Mouse (Mus musculus) lung, postnatal 25 days (tissue): ENCODE data around the gene Ubiad1.

Source experiments
- DNase-seq: peaks from one replicate; pipeline ENCODE4 v3.0.0; 2022; ENCODE audit warnings: low spot score

The Ubiad1 gene

DNA sequence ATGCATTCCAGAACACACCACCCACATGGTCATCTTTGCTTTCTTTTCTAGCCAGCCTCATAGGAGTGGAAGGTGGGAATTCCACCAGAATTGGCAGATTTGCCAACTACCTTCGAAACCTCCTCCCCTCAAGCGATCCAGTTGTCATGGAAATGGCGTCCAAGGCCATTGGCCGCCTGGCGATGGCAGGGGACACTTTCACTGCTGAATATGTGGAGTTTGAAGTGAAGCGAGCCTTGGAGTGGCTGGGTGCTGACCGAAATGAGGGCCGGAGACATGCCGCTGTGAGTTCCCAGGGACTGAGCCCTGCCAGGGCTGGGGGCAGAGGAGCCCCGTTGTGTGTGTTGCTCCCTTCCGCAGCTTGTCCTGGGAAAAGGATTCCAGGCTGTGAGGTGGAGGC lies 9.1 kb upstream of the Ubiad1 start:
- DNase-seq = no peak

DNA sequence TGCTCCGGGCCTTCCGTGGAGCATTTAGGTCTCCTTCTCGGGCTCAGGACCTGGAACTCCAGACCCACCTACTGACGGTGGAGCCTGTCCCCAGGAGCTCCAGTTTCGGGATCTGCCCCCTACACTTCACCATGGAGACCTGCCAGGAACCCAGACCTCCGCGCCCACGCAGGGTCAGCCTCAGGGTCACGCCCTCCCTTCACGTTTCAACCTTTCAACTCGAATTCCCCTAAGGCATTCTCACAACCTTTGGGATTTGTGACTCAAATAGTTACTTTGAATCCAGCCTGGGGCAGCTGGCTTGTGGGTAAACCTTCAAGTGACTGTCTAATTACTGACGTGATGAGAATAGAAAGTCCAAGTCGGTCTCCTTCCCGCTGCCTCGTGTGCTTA lies 4.3 kb upstream of the Ubiad1 start:
- peak; percentile 10 for DNase-seq

DNA sequence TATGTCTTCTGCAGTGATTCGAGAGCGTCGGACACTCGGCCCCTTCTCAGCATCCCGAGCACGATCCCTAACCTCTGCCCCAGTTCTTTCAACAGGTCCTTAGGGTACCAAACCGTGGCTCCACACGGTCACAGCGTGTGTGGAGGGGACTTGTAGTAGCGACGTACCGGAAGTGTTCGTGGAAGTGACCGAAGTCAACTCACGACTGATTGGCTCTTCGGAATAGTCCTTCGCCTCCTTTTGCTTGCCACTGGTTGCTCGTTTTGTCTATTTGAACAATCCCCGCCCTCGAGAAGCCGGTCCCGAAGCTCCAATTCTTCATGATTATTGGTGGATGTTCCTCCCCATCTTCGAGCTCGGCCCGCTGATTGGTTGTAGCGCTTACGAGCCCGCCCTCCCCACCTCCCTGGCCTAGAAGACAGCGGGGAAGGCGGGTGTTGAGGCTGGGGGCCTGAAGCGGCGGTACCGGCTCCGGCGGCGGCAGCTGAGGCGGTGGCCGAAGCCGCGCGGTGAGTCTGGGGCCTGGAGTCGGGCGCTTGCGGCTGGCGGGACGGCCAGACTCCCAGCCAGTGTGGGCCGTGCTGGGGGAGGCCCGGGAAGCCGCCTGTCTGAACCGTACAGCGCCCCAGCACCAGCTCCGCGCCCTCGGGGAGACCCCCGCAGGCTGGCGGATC lies 3.7 kb upstream of the Ubiad1 start, which contains the start of gene Mtor:
TSS of gene Mtor (plus strand) at position 433 of the 674 bp plus-strand sequence.
- DNase-seq = peak; percentile 99

DNA sequence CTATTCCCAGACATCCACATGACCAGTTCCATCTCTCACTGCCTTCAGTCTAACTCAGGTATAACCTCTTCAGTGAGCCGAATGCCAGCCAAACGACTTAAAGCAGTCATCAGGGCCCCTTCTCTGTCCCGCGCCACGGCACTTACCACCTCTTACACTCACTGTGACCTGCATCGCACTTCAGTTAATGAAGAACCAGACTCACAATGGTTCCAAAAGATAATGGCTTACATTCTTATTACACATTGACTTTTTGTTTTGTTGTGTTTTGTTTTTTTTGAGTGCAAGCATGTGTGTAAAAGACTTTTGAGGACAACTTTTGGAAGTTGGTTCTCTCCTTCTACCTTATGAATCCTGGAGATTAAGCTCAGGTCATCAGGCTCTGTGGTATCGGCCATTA lies 2.0 kb downstream of the Ubiad1 start:
- DNase-seq = no peak

DNA sequence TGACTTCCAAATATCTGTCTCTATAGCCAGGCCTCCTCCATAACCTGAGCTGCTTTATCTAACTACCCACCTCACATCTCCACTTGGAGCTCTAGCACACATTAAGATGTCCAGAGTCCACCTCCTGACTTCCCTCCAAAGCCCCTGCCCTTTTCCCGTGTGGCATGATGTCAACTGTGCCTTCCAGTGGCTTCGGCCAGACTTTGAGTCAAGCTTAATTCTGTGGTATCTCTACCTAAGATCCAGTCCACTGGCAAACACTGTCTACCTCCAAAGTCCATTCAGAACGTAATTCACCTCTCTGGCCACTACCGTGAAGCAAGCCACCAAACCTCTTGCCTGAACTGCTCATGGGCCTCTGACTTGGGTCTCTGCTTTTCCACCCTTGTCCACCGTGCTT lies 2.6 kb downstream of the Ubiad1 start:
- no peak for DNase-seq

DNA sequence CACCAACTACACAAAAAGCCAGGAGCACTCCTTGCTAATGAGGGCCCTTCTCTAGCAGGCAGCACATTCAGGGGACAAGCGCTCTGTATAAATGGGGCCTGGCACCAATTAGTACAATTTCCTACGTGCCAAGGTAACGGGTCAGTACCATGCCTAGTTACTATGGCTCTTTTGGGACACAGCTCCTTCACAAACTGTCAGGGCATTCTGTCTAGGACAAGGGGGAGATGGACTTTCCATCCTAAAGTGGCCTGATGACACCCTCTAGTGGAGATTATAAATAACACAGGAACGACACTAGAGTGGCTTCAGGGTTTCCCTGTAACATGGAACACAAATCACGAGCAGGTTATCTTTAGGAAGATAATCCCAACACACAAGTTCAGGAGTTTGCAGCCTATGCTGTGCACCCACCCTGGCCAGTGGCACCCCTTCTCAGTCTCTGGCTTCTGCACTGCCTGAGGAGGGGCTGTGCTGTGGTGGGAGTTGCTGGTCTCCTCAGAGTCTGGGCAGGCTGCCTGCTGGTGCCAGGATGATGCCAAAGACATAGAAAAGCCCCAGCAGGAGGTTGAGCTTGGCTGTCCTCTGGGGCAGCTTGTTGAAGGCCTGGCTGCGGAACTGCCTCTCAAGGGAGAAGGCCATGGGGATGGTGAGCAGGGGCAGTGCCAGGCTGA lies 8.8 kb downstream of the Ubiad1 start:
- no peak for DNase-seq

DNA sequence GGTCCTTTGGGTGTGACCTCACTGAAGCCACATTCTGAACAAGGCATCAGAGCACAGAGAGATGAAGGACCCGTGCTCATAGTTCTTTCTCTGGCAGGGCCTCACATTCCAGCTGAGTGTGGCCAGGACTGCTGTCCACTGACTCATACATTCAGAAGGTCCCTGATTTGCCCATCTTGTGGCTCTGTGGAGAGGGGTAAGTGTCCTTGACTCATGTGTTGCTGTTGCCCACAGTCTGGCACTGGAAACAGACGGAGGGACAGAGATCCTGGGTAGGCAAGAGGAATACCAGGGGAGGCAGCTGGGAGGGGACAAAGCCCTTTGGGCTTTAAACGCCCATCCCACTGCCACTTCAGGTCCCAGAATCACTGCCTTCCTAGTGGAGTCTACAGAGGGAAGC lies 9.5 kb downstream of the Ubiad1 start:
- DNase-seq = no peak

DNA sequence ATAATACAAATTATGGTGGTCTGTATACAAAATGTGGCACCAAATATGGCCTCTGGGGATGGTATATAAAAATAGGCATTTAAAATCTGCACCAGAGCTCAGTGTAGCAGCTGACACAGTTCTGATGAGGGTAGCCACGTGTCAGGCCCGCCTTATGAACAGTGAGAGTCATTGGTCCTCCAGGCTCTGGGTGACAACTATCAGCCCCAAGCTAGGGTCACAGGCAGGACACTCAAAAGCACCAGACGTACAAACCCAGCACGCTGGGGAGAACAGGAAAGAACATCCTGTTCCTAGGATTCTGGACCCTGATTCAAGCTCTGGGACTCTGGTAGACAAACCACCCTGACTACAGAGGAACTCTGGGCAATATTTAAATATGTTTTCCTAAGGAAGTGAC lies 10.0 kb downstream of the Ubiad1 start:
- no peak for DNase-seq

DNA sequence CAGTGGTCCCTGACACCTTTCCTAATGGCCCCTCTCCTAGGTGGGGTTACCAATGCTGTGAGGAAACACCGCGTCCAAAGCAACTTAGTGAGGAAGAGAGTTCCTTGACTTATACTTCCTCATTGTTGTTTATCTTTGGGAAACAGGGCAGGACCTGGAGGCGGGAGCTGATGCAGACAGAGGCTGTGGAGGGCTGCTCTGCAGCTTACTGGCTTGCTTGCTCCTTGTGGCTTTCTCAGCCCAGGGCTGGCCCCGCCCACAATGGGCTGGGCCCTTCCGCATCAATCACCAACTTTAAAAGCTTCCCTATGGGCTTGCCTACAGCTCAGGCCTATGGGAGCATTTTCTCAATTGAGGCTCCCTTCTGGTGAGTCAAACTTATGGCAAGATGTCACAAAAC lies 10.8 kb downstream of the Ubiad1 start:
- DNase-seq = no peak

DNA sequence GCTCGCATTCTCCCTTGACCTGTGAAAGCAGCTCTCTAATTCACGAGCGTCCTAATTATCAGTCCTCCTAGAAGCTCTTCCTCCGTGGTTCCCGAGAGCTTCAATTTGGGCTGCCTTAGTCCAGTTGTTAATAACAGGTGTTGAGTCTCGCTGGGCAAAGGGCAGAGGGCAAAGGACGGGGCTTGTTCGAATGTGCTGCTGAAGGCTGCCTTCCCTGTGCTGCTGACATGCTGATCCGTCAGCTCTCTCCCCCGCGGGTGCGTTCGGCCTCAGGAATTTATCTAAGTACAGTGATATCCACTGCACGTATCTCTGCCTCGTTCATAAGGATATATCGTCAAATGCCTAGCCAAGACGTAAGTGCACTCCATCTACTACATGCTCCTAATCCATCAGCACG lies 11.2 kb downstream of the Ubiad1 start:
- no peak for DNase-seq

DNA sequence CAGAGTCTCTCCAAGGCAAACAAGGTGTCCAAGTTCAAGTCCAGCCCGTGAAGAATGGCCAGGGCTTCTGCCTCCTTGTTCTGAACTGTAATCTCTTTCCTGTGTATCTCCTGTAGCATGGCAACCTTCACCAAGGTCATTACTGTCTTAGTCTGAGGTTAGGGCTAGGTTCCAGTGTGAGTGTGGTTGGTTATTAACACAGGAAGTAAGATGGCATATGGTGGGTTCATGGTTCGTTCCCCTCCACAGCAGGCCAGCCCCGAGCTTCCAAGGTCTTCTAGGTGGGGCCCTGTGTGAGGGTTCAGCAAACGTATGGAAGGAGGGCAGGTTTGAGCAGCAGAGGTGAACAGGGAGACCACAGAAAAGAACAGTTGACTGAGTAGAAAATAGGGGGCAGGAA lies 12.1 kb downstream of the Ubiad1 start:
- DNase-seq = no peak

DNA sequence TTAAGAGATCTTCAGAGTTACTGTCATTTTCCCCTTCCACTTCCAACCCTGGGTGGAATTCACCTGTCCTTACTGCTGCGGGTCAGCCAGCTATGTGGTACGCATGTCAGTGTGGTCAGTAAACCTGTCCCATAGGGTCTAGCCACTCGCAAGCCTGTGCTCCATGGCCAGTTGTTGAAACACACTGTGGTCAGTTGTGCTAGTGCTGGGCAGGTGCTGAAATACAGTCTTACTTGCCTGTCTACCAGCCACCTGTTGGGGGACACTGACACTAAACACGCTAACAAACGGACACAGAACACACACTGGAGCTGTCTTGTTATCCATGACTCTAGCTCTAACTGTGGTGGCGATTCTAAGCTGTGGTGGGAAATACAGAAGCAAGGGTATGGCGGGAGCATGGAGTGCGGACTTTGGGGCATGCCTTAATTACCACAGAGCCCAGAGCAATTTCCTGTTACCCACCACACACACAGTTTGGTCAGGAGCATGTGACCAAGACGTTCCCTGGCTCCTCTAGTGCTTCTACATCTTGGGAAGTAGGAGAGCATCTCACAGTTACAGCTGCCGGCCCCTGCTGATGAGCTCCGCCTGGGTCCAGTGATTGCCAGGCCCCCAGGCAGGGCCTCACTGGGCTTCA lies 13.6 kb downstream of the Ubiad1 start:
- DNase-seq = no peak

DNA sequence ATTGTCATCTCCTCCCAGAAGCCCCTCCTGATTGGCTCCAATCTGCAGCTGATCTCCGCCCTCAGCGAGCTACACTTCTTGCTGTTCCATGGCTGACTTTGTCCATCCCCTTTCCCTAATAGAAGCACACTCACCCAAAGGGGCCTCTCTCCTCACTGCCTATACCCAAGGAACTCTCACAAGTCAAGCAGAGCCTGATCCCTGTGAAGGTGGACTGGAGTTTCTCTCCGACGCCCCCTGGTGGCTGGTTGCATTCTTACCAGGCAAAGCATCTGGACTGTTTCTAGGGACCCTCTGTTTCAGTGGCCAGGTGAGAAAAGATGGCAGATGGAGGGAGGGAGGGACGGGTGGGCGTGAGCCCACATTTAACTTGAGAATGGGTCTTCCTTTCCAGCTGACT lies 14.9 kb downstream of the Ubiad1 start:
- DNase-seq = peak; percentile 29

DNA sequence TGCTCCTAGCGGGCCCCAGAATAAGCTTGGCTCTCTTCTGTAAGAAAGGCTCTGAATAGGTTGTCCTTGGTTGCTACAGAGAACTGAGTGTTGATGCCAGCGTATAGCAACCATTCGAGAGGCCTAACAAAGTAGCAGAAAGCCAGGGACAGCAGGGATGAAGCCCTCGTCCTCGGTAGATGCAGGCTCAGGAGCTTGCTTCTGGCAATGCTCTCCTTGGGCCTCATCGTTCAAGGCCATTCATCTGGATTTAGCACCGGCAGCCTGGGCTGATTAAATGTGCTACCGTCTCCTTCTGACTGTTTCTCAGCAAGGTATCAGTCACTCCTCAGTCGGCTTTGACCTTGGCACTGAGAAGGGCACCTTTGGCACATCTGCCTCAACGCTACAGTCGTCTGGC lies 15.4 kb downstream of the Ubiad1 start:
- DNase-seq = no peak

DNA sequence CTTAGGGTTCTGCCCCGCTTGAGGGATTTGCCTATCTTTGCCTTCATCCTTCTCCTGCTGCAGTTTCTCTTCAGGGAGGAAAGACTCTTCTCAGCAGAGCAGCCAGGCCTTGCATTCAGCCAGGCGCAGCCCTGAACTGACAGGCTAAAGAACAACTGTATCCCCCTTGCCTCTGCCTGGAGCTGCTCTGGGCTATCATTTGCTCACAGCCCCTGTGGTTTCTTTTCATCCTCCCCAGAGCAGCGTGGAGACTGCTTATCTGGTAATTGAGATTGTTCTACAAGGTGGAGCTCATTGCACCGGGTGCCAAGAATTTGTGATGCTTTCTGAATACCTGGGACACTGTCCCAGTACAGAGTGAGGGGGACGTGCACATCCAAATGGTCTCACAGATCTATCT lies 16.0 kb downstream of the Ubiad1 start:
- DNase-seq = no peak

DNA sequence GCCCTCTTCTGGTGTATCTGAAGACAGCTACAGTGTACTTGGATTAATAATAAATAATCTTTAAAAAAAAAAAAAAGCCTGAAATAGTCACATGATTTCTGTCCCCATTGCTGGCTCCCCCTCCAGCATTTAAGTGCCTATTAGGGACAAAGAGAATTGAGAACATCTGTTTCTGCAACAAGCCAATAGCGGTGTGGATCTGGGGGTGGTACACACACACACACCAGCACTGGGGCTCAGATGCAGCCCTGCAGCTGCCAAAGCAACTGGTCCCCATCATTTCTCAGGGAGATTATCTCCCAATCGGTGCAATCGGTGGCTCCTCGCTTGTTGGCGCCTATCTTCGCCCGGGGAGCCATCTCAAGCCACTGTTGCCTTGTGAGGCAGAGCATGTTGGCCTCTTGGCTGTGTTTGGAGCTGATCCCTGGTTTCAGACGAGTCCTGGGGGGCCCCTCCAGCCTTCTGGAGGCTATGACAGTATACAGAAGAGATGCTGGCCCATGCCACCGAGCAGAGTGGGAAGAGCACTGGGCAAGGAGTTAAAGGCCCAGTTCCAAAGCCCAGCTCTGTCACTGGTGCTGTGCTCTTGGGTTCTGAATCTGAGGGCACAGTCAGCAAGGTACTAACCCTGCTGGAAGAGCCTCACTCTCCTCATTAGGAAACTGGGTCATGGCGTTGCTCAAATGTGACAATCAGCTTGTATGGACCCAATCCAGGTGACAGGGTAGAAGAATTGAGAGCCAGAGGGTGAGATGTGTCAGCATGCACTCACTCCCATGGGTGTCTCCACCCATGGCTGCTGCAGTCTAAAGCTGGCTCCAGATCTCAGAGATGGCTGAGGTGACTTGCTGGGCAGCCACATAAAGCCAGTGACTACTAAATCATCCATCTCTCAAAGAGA lies 17.4 kb downstream of the Ubiad1 start:
- DNase-seq = no peak

DNA sequence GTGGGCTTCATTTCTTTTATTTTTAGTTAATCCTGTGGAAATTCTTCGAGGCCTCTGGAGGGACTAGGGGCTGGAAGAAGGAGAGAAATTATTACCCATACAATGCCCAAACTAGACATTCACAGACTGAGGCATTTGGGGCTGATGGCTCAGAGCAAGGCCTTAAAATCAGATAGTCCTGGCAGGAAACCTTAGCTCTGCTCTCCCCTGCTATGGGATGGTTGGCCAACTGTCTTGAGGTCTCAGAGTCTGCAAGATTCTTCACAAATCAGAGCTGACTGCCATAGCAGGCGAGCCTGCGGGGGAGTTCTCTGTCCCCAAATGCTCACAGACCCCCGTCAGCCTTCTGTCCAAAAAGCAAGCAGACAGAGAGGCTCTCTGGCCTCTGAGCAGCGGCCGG lies 27.0 kb downstream of the Ubiad1 start:
- DNase-seq = no peak

DNA sequence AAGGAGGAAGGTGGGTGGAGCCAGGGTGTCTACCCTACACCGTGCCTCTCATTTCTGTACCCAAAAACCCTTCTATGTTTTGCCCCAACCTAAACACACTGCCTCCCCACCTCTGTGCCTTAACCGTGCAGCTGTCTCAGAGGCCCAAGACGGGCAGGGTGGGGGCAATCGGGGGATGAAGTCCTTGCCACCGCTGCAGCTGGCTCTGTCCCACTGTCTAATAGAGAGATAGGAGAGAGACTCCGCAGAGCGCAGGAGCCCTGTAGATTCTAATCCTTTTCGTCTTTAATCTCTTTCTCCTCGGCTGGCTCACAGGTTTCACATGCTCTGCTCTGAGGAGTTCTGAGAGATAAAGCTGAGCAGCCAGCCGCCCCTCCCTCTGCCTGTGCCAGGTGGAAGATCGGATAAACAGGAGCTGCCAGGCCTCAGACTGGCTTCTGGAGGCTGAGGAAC lies 27.5 kb downstream of the Ubiad1 start:
- DNase-seq = no peak

DNA sequence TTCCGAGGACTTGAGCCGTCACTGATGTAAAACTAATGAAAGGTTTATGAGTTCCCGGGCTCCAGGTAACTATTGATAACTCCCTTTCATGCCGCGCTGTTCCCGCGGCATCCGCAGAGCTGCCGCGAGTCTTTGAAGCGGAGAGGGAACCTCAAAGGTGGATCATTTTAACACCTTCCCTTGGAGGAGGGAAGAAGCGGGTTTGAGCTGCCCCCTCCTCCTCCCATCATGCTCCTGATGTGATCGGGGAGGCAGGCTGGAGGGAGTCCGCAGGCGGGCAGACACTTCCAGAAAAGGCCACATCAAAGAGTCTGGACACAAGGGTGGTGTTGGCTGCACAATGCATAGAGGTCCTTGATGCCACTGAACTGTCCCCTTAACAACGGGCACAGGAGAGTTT lies 29.0 kb downstream of the Ubiad1 start:
- DNase-seq = no peak

DNA sequence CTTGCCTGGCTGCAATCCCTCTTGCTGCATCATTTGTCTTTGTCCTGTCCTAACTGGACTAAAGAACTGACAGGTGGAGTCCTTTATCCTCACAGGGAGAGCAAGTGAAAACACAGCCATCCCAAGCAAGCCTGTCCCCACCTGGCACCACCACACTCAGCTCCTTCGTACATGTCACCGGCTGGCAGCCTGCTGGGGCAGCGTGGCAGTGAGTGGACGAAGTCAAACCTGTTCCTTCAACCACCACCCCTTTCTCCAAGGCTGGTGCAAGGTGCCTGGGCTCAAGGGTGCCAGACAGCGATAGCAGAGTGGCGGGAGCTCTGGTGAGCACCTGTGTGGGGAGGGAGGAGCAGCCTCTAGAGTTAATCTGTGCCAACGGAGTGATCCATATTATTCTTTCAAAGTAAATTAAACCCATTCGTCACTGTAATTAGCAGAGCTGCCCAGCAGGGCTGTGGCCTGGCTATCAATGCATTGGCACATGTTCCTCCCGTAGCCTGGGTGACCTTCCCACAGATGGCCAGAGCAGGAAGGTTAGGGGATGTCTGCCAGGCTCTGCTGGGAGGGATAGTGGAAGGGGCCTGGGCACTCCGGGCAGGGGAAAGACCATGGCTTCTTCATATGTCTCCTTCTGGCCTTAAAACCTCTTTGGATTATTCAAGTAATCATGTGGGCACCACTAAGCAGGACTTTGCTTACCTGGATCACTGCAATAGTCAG lies 36.2 kb downstream of the Ubiad1 start:
- no peak for DNase-seq

DNA sequence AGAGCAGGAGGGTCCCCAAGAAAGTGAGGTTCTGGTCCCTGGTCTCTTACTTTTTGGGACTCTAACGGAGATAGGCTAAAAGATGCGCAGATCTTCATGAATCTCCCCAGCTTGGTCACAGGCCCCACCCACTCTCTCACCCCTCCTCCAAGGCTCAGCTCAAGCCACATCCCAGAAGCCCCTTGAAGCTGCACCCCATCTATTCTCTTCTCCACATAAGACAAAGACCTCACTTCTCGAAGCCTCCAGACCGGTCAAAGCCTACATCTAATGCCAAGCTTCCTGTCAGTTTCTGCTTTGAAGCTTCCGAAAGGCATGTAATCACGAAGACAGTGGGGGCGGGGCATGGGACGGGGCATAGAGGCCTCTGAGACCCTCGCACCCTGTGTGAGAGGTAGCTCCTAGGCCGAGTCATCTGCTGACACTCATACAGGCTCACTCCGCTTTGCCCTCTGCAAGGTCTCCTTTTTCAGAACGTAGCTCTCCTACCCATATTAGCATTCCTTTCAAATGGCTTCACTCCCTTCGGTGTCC lies 39.2 kb downstream of the Ubiad1 start:
- DNase-seq = no peak

DNA sequence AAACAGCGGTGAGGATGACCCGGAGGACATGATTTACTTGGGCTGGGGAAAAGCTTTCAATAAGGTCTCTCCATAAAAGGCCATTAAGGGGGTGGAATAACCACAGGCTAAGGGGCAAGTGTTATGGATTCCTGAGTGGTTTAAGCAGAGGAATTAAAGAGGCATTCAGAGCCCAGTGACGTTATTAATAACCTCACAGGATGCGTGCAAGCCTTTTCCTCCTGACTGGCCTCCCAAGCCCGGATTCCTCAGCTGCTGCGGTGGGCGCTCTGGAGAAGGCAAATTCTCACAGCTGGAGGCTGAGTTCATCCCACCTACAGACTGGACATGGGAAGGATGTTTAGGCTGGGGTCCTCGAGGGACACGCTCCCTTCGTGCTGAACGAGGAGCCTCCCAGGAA lies 39.8 kb downstream of the Ubiad1 start:
- DNase-seq = no peak
